ENCODE assay signal across 8 mouse cellular contexts in the genomic region with DNA sequence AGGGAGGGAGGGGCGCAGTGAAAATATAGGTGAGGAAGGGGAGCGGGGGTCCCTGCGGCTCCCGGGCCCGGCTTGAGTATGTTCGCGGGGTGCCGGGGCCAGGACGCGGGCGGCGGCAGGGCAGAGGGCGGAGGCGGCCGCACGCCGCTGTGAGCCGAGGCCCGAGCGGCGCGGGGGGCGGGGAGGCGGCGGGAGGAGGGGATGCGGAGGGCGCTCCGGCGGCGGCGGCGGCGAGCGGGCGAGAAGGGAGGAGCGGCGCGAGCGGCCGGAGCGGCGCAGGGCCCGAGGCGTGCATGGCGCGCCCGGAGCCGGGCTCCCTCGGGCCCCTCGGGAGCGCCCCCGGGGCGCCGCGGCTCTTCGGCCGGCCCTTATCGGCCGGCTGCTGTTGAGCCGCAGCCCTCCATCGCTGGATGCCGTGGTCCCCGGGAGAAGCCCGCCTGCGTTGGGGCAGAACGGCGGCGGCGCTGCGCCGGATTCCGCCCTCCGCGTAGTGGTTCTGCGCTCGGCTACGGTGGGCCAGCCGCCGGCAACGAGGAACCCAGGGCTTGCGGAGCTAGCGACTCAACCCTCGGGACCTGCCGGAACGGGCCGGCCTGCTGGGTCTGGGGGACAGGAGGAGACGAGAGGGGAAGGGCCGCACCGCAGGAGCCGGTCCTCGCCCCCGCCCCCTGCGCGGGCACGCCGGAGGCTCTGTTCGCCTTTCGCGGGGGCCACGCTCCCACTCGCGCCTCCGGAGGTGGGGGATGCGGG. TPM values are rescaled to one million over a fixed set of nuclear protein-coding genes. Genes with fewer than 3 reads are reported as not detected.
A peak's percentile ranks its signal among the peaks of the same experiment; 100 is the strongest.
DNase-seq lines count a peak whose midpoint lies in the region; ATAC-seq lines count a peak whose summit lies in the region.

A gene (plus strand): TSS at position 237 of the 750 bp plus-strand sequence.

- DNase-seq in cerebellum, adult 9-10 months: no peak
- DNase-seq in adrenal gland, adult 2 months: peak; percentile 41
- peak; percentile 53 for DNase-seq in heart, postnatal 10 days
- peak in 1 of 2 experiments; percentile 56 for DNase-seq in left cerebral cortex, adult 8-10 months (ENCODE audit: low spot score in 2 of 2)
- DNase-seq in midbrain, embryonic 10.5 days (ENCODE audit: low spot score): peak; percentile 72
- peak; percentile 69 for DNase-seq in testis, postnatal 10 days (ENCODE audit: low spot score)

- H3K9me3 ChIP-seq in embryonic facial prominence, embryonic 13.5 days: no peaks in the 10 kb centered on the region
- H3K9me3 ChIP-seq in midbrain, embryonic 10.5 days (replicated peaks): no peaks in the 10 kb centered on the region

- peak within 1 kb of the TSS; percentile 75 for H3K4me3 ChIP-seq in embryonic facial prominence, embryonic 13.5 days
- H3K4me3 ChIP-seq in midbrain, embryonic 10.5 days: peak within 1 kb of the TSS; percentile 79

- ATAC-seq in cerebellum, adult (ENCODE audit: insufficient number of reproducible peaks, low FRiP score, low TSS enrichment): peak; percentile 62
- peak; percentile 32 for ATAC-seq in embryonic facial prominence, embryonic 13.5 days (ENCODE audit: insufficient number of reproducible peaks, insufficient read depth, low FRiP score, low TSS enrichment, low read depth)

- peak within 1 kb of the TSS; percentile 80 for H3K9ac ChIP-seq in embryonic facial prominence, embryonic 13.5 days

- peaks cover 75% of the 10 kb centered on the region for H3K27me3 ChIP-seq in embryonic facial prominence, embryonic 13.5 days
- H3K27me3 ChIP-seq in midbrain, embryonic 10.5 days (ENCODE audit: low read depth, poor library complexity, severe bottlenecking): peaks cover 93% of the 10 kb centered on the region

- H3K36me3 ChIP-seq in embryonic facial prominence, embryonic 13.5 days: 0 out of 2 replicates have a peak, but pooled peaks cover 3% of the 10 kb centered on the region
- H3K36me3 ChIP-seq in midbrain, embryonic 10.5 days: no peaks in the 10 kb centered on the region

- H3K4me2 ChIP-seq in embryonic facial prominence, embryonic 13.5 days: peak within 1 kb of the TSS; percentile 91

- WGBS in embryonic facial prominence, embryonic 13.5 days: under 1% methylated on average over 63 of the region's 104 CpGs
- under 1% methylated on average over 90 of the region's 104 CpGs for WGBS in midbrain, embryonic 10.5 days

- intact Hi-C loops in heart, postnatal 10 days (cut with DNase I): loop anchor here (2.0 to 5.0 kb wide), 2 partner anchors 24 to 67 kb away; no protein-coding TSS in a partner anchor

- peak within 1 kb of the TSS; percentile 78 for H3K27ac ChIP-seq in embryonic facial prominence, embryonic 13.5 days
- H3K27ac ChIP-seq in midbrain, embryonic 10.5 days (replicated peaks): peak within 1 kb of the TSS; percentile 86

- peaks cover 48% of the 10 kb centered on the region for H3K4me1 ChIP-seq in embryonic facial prominence, embryonic 13.5 days
- H3K4me1 ChIP-seq in midbrain, embryonic 10.5 days: peaks cover 48% of the 10 kb centered on the region

RNA-seq across cellular contexts. Expression of the gene that starts here (rescaled TPM):
- 10 to 100 TPM in 1 of 2 experiments, 1 to 10 TPM in 1; 9.1 to 21.7 TPM for total RNA-seq in adrenal gland, adult 2 months (2021)
- polyA plus RNA-seq in adrenal gland, adult 2 months (2012; rRNA removed): 17.1 and 32.8 TPM in 2 replicates
- polyA plus RNA-seq in embryonic facial prominence, embryonic 13.5 days (2015; fragmentation: Nextera tagmentation; extraction: Ambion mirVana): 3.0 and 3.9 TPM in 2 replicates
- 10 to 100 TPM; 55.1 to 56.3 TPM for total RNA-seq in heart, postnatal 10 days (2021)
- 100 to 1,000 TPM; 198 to 240 (median 222) TPM for total RNA-seq in left cerebral cortex, adult 8-10 months (2022)
- polyA plus RNA-seq in midbrain, embryonic 10.5 days (2016; fragmentation: Nextera tagmentation; extraction: Ambion mirVana): 0.72 and 1.8 TPM in 2 replicates
